Mouse (Mus musculus): ENCODE measurements around the gene Usb1. TPM values are rescaled to one million over a fixed set of nuclear protein-coding genes. Genes with fewer than 3 reads are reported as not detected.

The Usb1 gene
- total and polyA plus RNA-seq, 3 experiments, result 36.2 to 52.5 TPM; not detected in 1

GRCm38 (mm10) chr8:95331156-95331719, 846 bp upstream of the Usb1 start:
- peak; percentile 76 for DNase-seq (ENCODE audit: low read depth, low spot score)
- Histone ChIP-seq H3K4me3 (ENCODE audit: control insufficient read depth in 1 of 2, insufficient read depth in 1 of 2, low read depth in 2 of 2, low read length in 2 of 2) (peak overlapping the region; percentile 71 to 89), H3K27ac (ENCODE audit: control insufficient read depth, low read depth, low read length) (peak overlapping the region; percentile 23), H3K4me1 (ENCODE audit: control insufficient read depth in 1 of 2, insufficient read depth in 2 of 2, low read length in 2 of 2) (peaks cover 4 to 15% of the 10 kb centered on the region in 2 experiments; a peak in 2 of 4 replicates), H3K9ac (ENCODE audit: control insufficient read depth, low read depth, low read length, poor library complexity, severe bottlenecking) (peak overlapping the region; percentile 80), H3K27me3 (ENCODE audit: control insufficient read depth in 1 of 2, insufficient read depth in 2 of 2, low read length in 2 of 2) (no peaks in the 10 kb centered on the region), H3K9me3 (replicated peaks; ENCODE audit: insufficient read depth, low read length) (no peaks in the 10 kb centered on the region), H3K36me3 (ENCODE audit: control insufficient read depth in 1 of 2, insufficient read depth in 2 of 2, low read length in 2 of 2) (peaks cover 0 to 9% of the 10 kb centered on the region in 2 experiments; a peak in 3 of 4 replicates), H3K79me2 (ENCODE audit: control insufficient read depth, insufficient read depth, low read length, poor library complexity) (peaks cover 7% of the 10 kb centered on the region; the same call in 1 of the 2 replicates)
- TF ChIP-seq UBTF (IDR thresholded peaks at IDR 0.05; ENCODE audit: borderline replicate concordance, insufficient read depth, low read depth, low read length) (peak; percentile 94; the same call in 1 of the 2 replicates), MAX (IDR thresholded peaks at IDR 0.05; ENCODE audit: low read length) (0 out of 2 replicates have a peak, but pooled peaks have one; percentile 11), TAL1 (IDR thresholded peaks at IDR 0.05; ENCODE audit: low read length) (no peak), EP300 (IDR thresholded peaks at IDR 0.05; ENCODE audit: low read depth in 1 of 2, low read length in 2 of 2) (peak in 1 of 2 experiments; percentile 22; a peak in 1 of 4 replicates), HCFC1 (IDR thresholded peaks at IDR 0.05; ENCODE audit: low read depth, low read length) (peak; percentile 57), NRF1 (IDR thresholded peaks at IDR 0.05; ENCODE audit: insufficient read depth, low read depth, low read length, poor library complexity, severe bottlenecking) (no peak), ETS1 (IDR thresholded peaks at IDR 0.05; ENCODE audit: low read depth, low read length) (no peak), POLR2AphosphoS5 (IDR thresholded peaks at IDR 0.05; ENCODE audit: borderline replicate concordance, low read depth, low read length) (no peak), CHD1 (IDR thresholded peaks at IDR 0.05; ENCODE audit: low read depth, low read length) (no peak)

GRCm38 (mm10) chr8:95332437-95333199, 534 bp downstream of the Usb1 start:
- Histone ChIP-seq H3K36me3 (ENCODE audit: control insufficient read depth in 1 of 2, insufficient read depth in 2 of 2, low read length in 2 of 2) (peaks cover 0 to 9% of the 10 kb centered on the region in 2 experiments; a peak in 3 of 4 replicates), H3K27ac (ENCODE audit: control insufficient read depth, low read depth, low read length) (peak overlapping the region; percentile 66), H3K9ac (ENCODE audit: control insufficient read depth, low read depth, low read length, poor library complexity, severe bottlenecking) (peak overlapping the region; percentile 82), H3K4me1 (ENCODE audit: control insufficient read depth in 1 of 2, insufficient read depth in 2 of 2, low read length in 2 of 2) (peaks cover 4 to 15% of the 10 kb centered on the region in 2 experiments; a peak in 2 of 4 replicates), H3K27me3 (ENCODE audit: control insufficient read depth in 1 of 2, insufficient read depth in 2 of 2, low read length in 2 of 2) (no peaks in the 10 kb centered on the region), H3K4me3 (ENCODE audit: control insufficient read depth in 1 of 2, insufficient read depth in 1 of 2, low read depth in 2 of 2, low read length in 2 of 2) (peak overlapping the region; percentile 71 to 89), H3K9me3 (replicated peaks; ENCODE audit: insufficient read depth, low read length) (no peaks in the 10 kb centered on the region), H3K79me2 (ENCODE audit: control insufficient read depth, insufficient read depth, low read length, poor library complexity) (peaks cover 7% of the 10 kb centered on the region; the same call in 1 of the 2 replicates)
- DNase-seq (ENCODE audit: low read depth, low spot score), result peak; percentile 36
- TF ChIP-seq CHD2 (IDR thresholded peaks at IDR 0.05; ENCODE audit: low read length), result no peak
- peak; percentile 71 for TF ChIP-seq ZNF384 (IDR thresholded peaks at IDR 0.05; ENCODE audit: low read depth, low read length)

Measured in MEL (cell line).